Comparison of ENCODE assay signal across 13 mouse cellular contexts in the genomic region with DNA sequence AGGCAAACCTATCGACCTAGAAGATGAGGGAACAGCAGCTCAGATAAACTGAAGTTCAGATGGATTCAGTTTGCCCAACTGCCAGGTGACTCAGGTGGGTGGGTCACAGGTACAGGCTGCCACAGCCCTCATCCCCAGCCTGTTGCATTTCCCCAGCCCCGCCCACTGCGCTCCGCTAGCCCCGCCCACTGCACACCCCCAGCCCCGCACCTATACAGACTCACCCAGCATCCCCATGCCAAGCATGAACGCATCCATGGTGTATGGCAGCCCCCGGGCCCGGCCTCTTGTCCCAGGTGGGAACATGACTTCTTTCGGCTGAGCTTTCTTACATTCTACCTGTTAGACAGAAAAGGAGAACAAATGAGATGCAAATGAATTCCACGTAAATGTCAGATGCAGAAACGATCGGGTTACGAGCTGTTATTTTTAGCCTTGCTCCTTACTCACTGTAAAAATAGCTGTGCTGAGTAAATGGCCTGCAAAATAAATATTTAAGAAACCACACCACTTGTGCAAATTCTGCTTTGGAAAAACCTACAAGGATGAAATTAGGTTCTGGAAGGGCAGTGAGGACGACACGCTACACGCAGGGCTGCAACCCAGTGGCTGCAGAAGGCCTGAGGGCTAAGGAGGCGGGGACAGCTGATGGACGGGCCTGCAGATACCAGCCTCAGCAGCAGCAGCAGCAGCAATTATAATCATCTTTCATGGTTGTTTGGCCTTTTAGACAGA.
A peak's percentile ranks its signal among the peaks of the same experiment; 100 is the strongest.
DNase-seq lines count a peak whose midpoint lies in the region; ATAC-seq lines count a peak whose summit lies in the region.
"Had no signal": no experiment of that assay in that cellular context is flagged by ENCODE, and none has a peak within 500 bp of the region (broad histone marks: within the 10 kb centered on the region; RNA-seq: fewer than 3 reads in every experiment).

No protein-coding gene starts in this region.

- no peaks in the 10 kb centered on the region for H3K9me3 ChIP-seq in heart, embryonic 12.5 days (replicated peaks)
- H3K9me3 ChIP-seq in forebrain, embryonic 15.5 days = no peaks in the 10 kb centered on the region
- no peaks in the 10 kb centered on the region for H3K9me3 ChIP-seq in midbrain, embryonic 13.5 days

- H3K36me3 ChIP-seq in heart, embryonic 12.5 days = peaks cover 24% of the 10 kb centered on the region
- H3K36me3 ChIP-seq in forebrain, embryonic 15.5 days = no peaks in the 10 kb centered on the region
- H3K36me3 ChIP-seq in midbrain, embryonic 13.5 days = peaks cover 11% of the 10 kb centered on the region

- no peak overlapping the region for H3K4me3 ChIP-seq in heart, embryonic 12.5 days
- H3K4me3 ChIP-seq in forebrain, embryonic 15.5 days = no peak overlapping the region
- no peak overlapping the region for H3K4me3 ChIP-seq in midbrain, embryonic 13.5 days (replicated peaks)
- H3K4me3 ChIP-seq: erythroblast, embryonic 14.5 days had no signal

- 58% methylated on average over 19 of the region's 19 CpGs for WGBS in heart, embryonic 12.5 days
- 55% methylated on average over 19 of the region's 19 CpGs for WGBS in forebrain, embryonic 15.5 days
- WGBS in midbrain, embryonic 13.5 days = 63% methylated on average over 19 of the region's 19 CpGs

- no peak overlapping the region for H3K9ac ChIP-seq in heart, embryonic 12.5 days
- H3K9ac ChIP-seq in forebrain, embryonic 15.5 days (replicated peaks) = no peak overlapping the region
- H3K9ac ChIP-seq in midbrain, embryonic 13.5 days (replicated peaks) = 0 out of 2 replicates have a peak overlapping the region, but pooled peaks have one; percentile 19

- H3K27ac ChIP-seq in heart, embryonic 12.5 days (ENCODE audit: poor library complexity, severe bottlenecking) = peak overlapping the region; percentile 56
- peak overlapping the region; percentile 46 for H3K27ac ChIP-seq in forebrain, embryonic 15.5 days (replicated peaks)
- H3K27ac ChIP-seq in midbrain, embryonic 13.5 days = peak overlapping the region; percentile 85

- intact Hi-C loops in heart, postnatal 14 days (cut with DNase I) = no loop called here

- H3K4me1 ChIP-seq in heart, embryonic 12.5 days (replicated peaks) = peaks cover 33% of the 10 kb centered on the region
- peaks cover 50% of the 10 kb centered on the region for H3K4me1 ChIP-seq in forebrain, embryonic 15.5 days
- H3K4me1 ChIP-seq in midbrain, embryonic 13.5 days (replicated peaks) = peaks cover 59% of the 10 kb centered on the region

- no peak for DNase-seq in heart, postnatal 14 days
- DNase-seq in NIH3T3 (ENCODE audit: low read depth) = peak; percentile 77
- no peak for DNase-seq in spleen, adult 12 weeks (ENCODE audit: low spot score)
- DNase-seq in gastrocnemius, postnatal 10 days = no peak
- DNase-seq in adrenal gland, adult 18-20 months (ENCODE audit: low spot score in 2 of 2) = no peak
- DNase-seq: adrenal gland, postnatal 14 days; right cerebral cortex, adult 18-20 months; thymus, postnatal 36 days had no signal

- no peak overlapping the region for H3K4me2 ChIP-seq in heart, embryonic 12.5 days
- no peak overlapping the region for H3K4me2 ChIP-seq in forebrain, embryonic 15.5 days (replicated peaks)
- H3K4me2 ChIP-seq in midbrain, embryonic 13.5 days (replicated peaks) = no peak overlapping the region

- no peaks in the 10 kb centered on the region for H3K27me3 ChIP-seq in heart, embryonic 12.5 days (replicated peaks)
- no peaks in the 10 kb centered on the region for H3K27me3 ChIP-seq in forebrain, embryonic 15.5 days
- no peaks in the 10 kb centered on the region for H3K27me3 ChIP-seq in midbrain, embryonic 13.5 days
- H3K27me3 ChIP-seq: CH12.LX had no signal

- ATAC-seq in heart, embryonic 12.5 days (ENCODE audit: insufficient number of reproducible peaks, low FRiP score) = no peak
- ATAC-seq in forebrain, embryonic 15.5 days (replicated peaks) = no peak; the same call in 1 of the 2 replicates
- ATAC-seq in midbrain, embryonic 13.5 days = peak; percentile 68
